Mouse (Mus musculus) CH12F3 (cell line): Measurements from ENCODE around the gene Sult2b1.

Experiments used
- in situ Hi-C: fragments of 300-500 bp; cut with MboI; formaldehyde crosslinking; loops from 2 replicates; pipeline ENCODE4 v1.14.3; 2020; ENCODE audit warnings: low sequenced_read_pairs

Gene Sult2b1

GRCm38 (mm10) chr7:45784524-45785372 lies at the start of gene Sult2b1:
Sult2b1 (minus strand) TSS chr7:45784669.
- in situ Hi-C loops = no loop called here

GRCm38 (mm10) chr7:45833924-45834323 lies 49.5 kb upstream of the Sult2b1 start:
- in situ Hi-C loops = no loop called here

DNA sequence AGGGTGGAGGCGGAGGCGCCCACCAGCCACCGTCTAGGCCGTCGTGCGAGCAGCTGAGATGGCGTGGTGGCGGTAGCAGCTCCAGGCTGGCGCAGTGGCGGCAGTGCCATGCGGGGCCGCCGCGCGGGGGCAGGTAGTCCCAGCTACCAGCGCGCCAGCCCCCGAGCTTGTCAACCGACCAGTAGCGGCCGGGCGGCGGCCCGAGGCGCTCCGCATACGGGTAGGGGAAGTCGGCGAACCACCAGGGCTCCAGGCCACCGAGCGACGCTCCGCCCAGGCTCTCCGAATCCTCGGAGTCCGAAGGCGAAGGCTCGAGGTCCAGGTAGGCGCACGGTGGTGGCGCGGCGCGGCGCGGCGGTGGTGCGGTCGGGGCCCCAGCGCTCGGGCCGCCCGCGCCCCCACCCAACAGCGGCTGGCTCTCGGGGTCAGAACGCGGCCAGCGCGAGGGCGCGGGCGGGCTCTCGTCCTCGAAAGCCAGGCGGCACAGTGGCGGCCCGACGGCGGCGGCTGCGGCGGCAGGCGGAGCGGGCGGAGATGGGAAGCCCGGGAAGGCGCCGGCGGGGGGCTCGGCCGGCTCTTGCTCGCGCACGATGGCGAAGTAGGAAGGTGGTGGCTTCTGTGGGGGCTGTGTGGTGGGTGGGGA lies 48.8 kb upstream of the Sult2b1 start:
- in situ Hi-C loops = no loop called here

GRCm38 (mm10) chr7:45832428-45832827 lies 48.0 kb upstream of the Sult2b1 start:
- in situ Hi-C loops = no loop called here

DNA sequence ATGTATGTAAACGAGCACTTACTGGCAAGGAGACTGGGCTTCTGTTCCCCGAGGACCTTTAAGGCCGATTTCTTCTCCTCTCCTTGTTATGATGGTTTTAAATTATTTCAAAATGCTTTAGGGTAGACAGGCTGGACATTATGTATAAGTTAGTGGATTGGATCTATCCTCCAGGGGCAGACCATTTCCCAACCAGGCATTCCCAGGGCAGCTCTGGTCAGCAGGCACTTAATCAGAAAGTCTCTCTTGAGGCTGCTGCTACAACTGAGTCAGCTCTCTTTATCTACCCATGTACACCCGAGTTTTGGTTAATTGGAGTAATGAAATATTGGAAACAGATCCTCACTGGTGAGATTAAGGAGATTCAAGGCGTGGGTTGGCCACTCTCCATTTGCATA lies 46.7 kb upstream of the Sult2b1 start:
- in situ Hi-C loops = no loop called here

DNA sequence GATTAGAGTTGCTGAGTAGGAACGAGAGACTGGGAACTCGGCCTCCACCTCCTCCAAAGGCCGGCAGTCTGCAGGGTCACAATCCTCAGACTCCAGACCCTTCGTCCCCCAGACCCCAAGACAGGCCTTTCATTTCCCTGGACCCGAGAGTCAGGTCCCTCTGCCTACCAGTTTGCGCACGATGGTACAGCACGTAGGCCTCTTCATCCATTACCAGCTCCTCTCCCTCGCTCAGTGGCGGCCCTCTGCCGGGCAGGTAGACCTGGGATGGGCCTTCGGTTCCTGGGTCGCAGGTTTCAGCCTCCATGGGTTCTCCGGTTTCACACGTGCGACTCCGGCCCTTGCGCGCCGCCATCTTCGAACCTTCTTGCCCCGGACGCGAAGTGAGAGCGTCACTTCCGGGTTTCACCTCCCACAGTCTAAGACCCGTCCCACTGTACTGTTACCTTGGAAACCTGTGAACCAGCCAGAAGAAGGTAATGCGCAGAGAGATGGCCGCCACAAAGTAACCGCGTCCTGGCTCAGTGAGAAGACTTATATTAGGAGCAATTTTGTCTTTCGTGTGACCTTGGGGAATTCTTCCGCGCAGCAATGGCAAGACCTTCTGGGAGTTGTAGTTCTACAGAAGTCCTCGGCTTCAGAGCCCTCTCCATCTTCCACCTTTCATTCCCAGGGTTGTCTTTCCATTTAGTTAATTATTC lies 46.1 kb upstream of the Sult2b1 start, which contains the start of gene Grwd1:
Gene Grwd1 (minus strand): TSS at position 518 of the 701 bp plus-strand sequence.
- in situ Hi-C loops = no loop called here

- in situ Hi-C loops = no loop called here
These were observed 42.2 kb upstream of the Sult2b1 start for GRCm38 (mm10) chr7:45826631-45827030.

GRCm38 (mm10) chr7:45824598-45824997 lies 40.1 kb upstream of the Sult2b1 start, which contains the start of gene Kcnj14:
Kcnj14 (minus strand) TSS chr7:45824782.
- in situ Hi-C loops = no loop called here

GRCm38 (mm10) chr7:45820913-45821312 lies 36.4 kb upstream of the Sult2b1 start:
- in situ Hi-C loops = no loop called here

- in situ Hi-C loops = no loop called here
These were observed 35.4 kb upstream of the Sult2b1 start for GRCm38 (mm10) chr7:45819843-45820242.

DNA sequence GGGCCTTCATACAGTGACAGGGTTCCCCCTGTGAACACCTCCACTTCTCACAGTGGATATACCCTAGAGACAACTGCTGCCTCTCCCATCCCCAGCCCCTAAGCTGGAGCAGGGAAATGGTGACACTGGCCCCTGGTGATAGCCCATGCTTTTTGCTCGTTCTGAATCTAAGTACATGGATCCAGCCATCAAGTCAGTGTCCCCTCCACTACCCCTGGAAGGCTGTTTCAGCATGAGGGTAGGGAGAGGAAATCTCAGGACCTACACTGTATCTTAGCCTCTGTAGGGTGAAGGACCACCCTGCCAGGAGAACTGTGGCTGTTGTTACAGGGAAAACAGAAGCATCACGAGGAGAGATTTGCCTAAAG lies 31.5 kb upstream of the Sult2b1 start:
- in situ Hi-C loops = no loop called here

- in situ Hi-C loops = no loop called here
These were observed 31.0 kb upstream of the Sult2b1 start for GRCm38 (mm10) chr7:45815323-45815983.

DNA sequence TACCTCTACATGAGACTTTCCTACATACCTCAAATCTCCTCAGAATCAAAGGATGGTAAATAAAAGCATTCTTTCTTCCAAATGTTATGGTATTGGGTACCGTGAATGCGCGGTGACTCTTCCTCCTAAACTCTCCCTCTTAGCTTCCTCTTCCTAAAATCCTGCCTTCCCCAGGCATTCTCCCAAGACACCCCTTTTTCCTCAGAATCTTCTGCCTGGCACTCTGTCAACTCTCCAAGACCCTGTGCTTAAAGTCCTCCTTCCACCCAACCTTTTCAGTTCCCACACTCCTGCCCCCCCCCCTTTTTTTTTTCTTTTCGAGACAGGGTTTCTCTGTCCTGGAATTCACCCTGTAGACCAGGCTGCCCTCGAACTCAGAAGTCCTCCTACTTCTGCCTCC lies 30.4 kb upstream of the Sult2b1 start:
- in situ Hi-C loops = no loop called here

DNA sequence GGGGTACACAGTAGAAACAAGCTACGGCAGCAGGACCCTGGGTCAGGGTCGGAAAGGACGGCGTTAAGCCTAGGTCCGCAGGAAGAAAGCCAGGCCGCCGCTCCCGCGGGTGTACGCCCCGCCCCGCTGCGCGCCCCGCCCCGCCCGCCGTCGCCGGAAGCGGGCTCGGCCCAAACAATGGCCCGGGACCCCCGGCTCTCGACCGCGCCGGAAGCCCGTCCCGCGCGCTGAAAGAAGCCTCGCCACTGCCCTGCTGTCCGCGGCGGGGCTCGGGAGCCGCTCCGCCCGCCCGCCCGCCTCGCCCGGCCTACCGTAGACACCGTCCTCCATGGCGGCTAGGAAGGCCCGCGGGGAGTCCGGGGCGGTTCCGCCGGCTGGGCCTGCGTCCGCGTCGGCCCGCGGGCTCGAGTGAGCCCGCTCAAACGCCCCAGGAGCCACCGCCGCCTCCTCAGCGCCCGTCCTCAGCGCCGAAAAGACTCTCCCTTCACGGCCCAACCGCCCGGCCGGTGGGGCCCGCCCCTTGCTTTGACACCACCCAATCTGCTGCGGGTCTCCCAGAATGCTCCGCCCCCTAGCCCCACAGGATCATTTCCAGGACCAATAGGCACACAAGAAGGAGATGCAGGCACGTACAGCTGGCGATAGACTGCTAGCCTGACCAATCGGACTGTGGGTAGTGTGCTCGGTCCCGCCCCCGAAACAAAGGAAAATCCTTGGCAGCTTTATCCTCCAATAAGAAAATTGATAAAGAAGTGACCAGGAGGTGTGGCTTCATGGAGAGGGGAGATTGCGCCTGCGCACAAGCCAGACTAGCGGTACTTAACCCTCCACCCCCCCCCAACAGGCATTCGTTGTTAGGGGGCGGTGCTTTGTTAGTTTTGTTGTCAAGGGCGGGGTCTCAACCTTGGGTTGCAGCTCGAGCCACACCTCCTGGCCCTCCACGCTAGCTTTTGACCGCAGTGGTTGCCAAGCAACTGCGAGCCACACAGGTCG lies 29.6 kb upstream of the Sult2b1 start, which contains the start of gene Cyth2:
Gene Cyth2 (minus strand): TSS at position 795 of the 993 bp plus-strand sequence.
- in situ Hi-C loops = no loop called here

DNA sequence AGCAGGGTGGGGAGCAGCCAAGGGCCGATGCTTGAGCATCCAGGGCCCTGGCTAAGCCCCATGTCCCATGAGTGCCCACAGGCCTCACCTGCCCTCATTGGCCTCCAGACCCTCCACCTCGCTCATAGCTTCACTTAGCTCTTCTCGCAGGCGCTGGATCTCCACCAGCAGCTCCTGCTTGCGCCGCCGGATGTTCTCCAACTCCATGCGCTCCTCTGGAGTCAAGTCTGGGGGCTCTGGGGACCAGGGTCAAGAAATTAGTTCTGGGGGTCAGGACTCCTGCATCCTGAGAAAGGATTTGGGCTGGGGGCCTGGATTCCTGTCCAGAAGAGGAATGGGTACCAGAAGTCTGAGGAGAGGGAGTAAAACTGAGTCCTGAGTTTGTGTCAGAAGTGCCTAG lies 28.5 kb upstream of the Sult2b1 start:
- in situ Hi-C loops = no loop called here

DNA sequence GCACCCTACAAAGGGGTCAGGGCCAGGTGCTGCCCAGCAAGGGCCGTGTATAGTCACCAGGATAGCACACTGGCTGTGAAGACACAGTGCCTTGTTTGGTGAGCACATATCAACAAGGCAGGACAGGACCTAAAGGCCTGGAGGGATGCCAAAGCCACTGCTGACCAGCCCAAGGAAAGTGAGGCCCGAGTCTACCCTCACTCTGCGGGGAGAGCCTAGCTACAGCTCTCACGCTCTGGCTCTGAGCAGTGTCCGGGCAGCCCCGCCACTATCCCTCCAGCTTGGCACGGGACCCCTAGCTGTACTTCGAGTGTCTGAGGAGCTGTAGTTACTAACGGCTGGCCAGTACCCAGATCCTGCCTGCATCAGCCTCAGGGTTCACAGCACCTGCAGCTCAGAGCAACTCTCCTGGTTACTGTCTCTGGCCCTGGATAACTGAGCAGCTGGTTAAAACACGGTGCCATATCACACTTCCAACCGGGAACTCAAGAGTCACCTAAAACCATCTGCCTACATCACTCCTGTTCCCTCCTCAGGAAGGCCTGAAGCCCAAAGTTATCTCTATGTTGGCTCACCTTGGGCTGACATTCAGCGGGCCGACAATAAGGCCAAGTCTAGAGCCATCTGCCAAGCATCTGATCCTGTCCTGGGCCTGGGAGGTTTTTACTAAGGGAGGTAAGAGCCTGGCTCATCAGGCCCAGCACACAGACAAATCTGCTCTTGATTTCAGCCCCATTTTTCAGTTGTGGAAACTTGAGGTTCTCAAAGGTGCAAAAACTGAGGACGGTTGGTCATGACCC lies 25.0 kb upstream of the Sult2b1 start:
- in situ Hi-C loops = no loop called here

DNA sequence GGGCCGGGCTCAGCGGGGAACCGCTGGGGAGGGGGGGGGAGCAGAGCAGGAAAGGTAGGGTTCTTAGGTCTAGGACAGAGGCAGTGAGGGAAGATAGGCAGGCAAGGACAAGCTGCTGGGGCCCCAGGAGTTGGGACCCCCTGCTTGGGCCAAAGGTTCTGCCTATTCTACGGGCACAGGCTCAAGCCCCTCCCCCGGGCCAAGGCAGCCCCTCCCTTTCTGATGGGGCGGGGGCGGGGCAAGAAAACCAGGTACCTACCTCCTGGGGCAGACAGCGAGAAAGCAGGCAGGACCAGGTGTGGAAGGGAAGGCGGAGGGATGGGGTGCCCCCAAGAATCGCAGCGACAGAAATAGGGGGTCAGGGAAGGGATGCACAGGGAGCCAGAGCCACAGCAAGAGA lies 24.0 kb upstream of the Sult2b1 start:
- in situ Hi-C loops = no loop called here

DNA sequence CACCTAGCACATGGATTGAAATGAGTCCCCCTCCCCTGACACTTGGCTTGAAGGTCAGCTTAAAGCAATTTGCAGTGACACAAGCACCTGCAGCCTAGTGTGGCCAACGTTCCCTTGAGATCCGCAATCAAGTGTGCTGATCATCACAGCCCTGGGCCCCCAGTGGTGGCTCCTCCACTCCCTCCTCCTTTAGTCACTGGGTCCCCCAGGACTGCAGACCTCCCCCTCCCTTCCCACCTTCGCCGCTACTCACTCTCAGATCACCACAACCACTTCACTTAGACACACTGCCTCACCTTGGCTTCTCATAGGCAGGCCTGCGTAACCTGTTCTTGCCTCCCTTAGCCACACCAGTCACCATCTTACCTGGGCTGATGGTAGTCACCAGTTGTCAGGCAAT lies 21.5 kb upstream of the Sult2b1 start:
- in situ Hi-C loops = no loop called here

DNA sequence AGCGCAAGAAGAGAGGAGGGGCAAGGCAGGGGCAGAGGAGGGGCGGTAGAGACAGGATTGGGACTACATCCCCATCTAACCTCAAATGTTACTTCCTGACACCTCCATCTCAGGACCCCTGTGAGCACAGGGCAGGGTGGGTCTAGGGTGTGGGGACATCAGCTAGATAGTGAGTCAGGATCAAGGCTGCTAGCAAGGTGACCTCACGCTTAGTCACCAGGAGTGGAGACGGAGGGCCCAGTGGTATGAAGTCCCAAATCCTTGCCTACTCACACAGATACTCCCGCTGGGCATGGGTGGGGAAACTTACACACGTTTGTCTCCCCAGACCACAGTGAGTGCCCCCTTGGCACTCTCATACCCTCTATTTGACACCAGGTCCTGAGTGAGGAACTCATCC lies 18.1 kb upstream of the Sult2b1 start:
- in situ Hi-C loops = loop anchor here (5.0 kb wide), 1 partner anchor 70 kb away; no protein-coding TSS in a partner anchor
